Mouse (Mus musculus): Measurements from ENCODE around the gene Dnajc16.
A peak's percentile ranks its signal among the peaks of the same experiment; 100 is the strongest.

Gene Dnajc16

DNA sequence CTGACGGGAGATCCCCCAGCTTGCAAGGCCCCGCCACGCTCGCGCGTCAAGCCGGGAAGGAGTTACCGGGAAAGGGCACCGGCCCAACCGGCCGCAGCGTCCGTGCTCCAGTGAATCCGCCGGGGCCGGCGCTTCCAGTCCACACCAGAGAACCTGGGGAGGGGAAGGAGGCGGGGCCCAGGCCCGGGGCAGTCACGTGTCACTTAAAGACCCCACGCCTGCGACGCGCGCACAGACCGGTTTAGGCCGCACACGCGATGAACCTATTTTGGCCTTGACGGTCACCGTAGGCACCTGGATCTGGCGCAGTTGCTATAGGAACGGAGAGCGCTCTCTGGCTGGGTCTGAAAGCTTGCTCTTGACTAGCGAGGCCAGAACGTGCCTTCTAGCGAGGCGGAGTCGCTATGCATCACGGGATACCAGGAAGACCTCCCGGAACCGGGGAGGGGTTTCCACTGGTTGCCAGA lies at the start of gene Dnajc16:
Gene Dnajc16 (minus strand): TSS at position 408 of the 467 bp plus-strand sequence.
- DNase-seq (ENCODE audit: low read depth): peak; percentile 98

DNA sequence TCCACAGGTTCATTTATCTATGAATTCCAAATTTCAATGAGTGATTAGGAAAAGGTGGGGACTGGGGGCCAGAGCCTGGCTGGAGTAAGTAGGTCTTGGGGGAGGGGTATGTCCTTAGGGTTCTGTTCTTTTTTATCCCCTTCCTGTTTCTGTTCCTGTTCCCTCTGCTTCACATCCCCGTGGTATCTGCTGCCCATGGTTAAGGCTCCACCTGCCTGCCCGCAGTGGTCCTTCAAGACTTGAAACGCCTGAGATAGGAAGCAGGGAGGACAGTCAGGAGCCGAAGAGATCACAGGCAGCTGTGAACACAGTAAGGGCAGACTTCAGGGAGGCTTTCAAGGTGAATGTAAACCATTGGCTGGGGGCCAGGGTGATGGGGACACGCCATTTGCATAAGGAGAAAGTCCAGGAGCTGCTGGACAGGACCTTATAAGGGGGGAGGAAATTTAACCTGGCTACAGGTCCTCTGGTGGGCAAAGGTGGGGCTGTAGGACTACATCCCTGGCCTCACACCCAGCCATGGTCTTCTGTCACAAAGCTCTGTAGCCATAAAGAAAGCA lies 43.9 kb upstream of the Dnajc16 start:
- no peak for DNase-seq (ENCODE audit: low read depth)

DNA sequence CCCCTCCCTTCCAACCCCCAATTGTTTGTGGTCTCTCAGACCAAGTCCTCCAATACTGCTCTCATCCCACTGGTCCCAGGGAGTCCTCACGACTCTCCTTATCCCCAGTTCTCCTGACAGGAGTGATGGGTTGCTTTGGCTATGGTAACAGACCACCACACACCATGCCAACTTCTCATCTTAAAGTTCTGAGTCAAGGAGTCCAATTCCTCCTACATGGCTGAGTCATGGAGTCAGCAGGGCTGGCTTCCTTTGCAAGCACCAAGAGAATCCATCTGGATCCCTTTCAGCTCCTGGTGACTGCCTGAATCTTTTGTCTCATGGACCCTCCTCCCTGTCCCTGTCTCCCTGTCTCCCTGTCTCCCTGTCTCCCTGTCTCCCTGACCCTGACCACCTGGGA lies 43.2 kb upstream of the Dnajc16 start:
- DNase-seq (ENCODE audit: low read depth): no peak

DNA sequence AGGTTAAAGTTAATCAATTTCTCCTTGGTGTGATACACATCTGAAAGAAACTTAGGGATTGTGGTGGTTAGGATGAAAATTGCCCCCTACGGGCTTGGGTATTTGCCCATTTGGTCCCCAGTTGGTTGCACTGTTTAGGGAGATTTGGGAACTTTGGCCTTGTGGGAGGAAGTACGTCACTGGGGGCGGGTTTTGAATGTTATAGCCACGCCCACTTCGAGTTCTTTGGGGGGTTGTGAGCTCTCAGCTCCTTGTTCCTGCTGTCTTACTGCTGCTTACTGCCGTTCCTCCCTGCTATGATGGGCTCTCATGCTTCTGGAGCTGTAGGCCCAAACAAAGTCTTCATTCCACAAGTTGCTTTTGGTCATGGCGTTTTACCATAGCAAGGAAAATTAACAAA lies 40.6 kb upstream of the Dnajc16 start:
- DNase-seq (ENCODE audit: low read depth): no peak

DNA sequence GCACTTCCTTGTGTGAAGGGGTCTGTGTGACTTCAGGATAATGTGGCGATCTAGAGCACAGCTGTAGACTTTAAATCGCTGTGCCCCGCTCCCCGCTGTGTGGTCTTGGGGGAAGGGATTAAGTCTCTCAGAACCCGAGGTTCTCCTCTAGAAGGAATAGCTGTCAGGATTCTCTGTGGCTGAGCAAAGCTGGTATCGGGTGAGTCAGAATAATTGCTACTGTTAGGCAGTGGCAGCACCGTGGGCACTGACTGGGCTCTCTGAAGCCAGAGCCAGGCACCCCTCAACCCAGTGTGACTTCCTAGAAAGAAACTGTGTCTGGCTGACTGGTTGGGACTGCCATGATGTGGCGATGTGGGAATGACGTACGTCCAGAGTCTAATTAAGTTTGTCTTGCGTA lies 39.6 kb upstream of the Dnajc16 start:
- no peak for DNase-seq (ENCODE audit: low read depth)

DNA sequence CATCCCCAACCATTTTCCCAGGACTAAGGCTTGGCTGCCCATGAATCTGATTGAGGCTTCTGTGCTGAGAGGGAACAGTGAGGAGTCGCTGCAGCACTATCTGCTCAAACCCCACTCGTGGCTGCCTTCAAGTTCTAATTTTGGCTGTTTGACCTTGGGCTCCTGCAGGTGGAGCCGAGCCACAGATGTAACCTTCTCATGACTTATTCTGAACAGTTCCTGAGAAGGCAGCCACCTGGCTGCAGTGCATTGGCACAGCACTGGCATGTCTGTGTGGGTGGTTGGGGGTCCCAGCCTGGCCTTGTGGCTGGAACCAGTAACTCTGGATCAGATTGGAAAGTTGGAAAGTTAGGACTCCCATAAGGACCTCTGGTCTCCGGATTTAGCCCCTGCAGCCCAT lies 37.4 kb upstream of the Dnajc16 start:
- DNase-seq (ENCODE audit: low read depth): no peak

DNA sequence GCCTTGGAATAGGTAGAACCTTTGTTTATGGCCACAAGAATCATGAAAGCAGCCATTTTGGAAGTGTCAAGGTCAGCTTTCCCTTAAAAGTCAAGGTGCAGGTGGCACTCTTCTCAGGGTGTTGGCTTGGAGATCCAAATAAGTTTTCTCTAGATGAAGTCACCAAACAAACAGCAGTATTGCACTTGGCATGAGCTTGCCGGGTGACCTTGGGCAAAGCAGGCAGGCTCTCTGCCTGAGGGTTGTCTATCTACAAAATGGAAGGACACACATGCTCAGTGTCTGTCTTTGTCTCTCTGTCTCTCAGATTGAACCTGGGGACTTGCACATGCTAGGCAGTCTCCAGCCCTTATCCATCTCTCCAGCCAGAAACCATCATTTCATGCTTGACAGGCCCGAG lies 36.7 kb upstream of the Dnajc16 start:
- no peak for DNase-seq (ENCODE audit: low read depth)

DNA sequence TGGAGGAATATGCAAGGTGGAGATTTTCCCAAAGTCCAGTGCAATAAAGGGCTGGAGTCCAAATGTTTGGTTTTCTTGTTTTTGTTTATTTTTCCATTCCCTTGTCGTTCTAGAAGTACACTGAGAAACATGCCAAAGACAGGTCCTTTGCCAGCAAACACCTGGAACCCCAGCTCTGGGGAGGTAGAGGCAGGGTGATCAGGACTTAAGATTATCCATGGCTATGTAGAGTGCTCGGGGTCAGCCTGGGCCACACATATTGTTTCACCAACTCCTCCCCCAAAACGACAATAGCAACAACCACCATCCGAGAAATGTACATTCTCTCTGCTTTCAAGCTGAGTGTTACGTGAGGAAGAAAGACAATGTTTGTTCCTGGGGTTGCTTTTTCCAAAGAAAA lies 35.3 kb upstream of the Dnajc16 start, which contains the start of gene Cela2a:
Gene Cela2a (minus strand): TSS at position 101 of the 400 bp plus-strand sequence.
- no peak for DNase-seq (ENCODE audit: low read depth)

DNA sequence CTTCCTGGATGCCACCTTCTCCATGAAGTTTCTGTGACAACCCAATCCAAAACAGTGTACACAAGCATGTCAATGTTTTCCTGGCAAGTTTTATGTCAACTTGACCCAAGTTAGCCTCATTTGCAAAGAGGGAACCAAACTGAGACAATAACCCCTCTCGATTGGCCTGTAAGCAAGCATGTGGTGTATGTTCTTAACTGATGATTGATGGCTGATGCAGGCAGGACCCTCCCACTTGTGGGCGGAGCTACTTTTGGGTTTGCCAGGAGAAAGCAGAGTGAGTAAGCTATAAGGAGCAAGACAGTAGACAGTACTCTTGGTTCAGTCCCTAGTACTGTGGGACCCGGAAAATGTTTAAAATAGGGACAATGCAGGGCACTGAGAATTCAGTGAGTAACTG lies 32.2 kb upstream of the Dnajc16 start:
- peak; percentile 67 for DNase-seq (ENCODE audit: low read depth)

DNA sequence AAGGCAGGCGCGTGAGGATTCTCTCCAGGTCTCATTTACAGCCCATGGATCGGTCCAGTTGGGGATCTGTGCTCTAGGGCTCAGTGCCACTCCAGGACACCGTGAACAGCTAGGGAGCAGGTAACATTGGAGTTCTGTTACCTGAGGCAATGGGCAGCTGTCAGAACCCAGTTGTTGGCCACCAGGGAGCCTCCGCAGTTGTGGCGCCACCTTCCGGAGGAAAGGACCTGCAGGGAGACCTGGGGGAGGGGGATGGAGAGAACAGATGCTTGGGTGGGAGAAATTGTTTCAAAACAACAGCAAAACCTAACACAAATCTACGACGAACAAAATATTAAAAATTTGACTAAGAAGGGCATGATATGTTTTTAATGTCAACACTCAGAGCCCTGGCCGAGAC lies 31.4 kb upstream of the Dnajc16 start:
- DNase-seq (ENCODE audit: low read depth): no peak

DNA sequence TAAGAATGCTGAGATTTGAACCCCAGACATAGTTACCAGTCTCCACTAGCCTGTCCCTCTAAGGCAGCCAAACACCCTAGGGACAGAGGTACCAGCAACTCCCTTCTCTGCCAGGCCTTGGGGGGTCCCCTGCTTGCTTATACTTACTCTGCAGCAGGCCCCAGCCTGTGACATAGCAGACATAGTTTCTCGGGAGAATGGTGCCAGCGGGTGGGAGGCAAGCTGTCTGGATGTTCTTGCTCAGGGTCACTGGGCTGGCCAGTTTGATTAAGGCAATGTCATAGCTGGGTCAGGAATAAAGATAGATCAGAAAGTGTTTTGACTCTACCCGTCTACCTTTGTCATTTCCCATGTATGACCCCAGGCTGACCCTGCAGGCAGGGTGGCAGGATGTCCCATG lies 30.4 kb upstream of the Dnajc16 start:
- no peak for DNase-seq (ENCODE audit: low read depth)

DNA sequence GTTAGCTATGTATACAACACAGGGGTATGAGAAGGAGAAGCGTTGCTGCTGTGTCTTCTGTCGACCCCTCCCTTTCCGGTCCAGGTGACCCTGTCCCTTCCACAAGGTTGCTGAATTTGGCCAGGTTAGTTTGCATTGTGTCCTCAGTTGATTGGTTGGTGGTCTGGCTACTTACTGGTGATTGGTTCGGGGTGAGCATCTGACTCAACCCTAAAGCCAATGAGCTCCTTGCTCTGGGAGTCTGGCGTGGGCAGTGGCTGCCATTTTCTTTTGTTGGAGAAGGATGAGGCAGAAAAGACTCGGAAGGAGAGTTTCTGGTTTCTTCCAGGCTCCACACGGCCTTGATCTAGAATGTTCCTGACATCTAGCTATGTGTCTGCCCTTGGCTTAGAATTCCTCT lies 28.6 kb upstream of the Dnajc16 start:
- DNase-seq (ENCODE audit: low read depth): no peak

DNA sequence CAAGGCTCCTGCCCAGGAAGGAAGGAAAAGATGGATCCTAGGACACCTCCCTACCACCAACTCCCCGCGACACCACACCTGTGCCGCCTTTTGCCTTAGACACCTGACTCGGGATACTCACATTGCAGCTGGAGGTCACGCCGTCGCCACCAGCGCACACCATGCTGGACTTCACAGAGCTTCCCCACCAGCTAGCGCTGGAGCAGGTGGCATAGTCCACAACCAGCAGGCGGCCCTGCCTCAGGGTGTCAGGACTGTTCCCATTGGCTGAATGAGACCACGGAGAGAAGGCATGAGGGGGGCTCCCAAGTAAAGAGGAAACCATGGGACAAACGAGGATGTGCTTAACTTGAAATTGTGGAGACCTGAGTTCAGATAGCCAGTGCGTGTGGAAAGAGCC lies 28.1 kb upstream of the Dnajc16 start:
- no peak for DNase-seq (ENCODE audit: low read depth)

DNA sequence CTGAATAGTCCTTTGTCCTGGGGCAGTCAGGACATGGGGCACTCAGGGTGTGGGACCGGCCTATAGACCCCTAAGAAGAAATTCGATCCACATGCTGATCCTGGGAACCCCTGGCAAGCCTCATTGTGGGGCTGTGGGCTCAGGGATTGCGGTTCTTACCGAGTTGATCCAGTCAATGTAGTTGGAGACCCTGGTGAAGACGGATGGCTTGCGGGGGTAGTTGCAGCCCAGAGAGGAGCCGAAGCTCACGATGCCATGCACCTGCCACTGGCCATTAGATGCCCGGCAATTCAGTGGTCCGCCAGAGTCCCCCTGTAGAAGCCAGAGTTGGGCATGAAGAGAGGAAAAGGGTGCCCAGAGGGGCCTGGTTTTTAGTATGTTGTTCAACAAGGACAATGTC lies 27.0 kb upstream of the Dnajc16 start:
- no peak for DNase-seq (ENCODE audit: low read depth)

DNA sequence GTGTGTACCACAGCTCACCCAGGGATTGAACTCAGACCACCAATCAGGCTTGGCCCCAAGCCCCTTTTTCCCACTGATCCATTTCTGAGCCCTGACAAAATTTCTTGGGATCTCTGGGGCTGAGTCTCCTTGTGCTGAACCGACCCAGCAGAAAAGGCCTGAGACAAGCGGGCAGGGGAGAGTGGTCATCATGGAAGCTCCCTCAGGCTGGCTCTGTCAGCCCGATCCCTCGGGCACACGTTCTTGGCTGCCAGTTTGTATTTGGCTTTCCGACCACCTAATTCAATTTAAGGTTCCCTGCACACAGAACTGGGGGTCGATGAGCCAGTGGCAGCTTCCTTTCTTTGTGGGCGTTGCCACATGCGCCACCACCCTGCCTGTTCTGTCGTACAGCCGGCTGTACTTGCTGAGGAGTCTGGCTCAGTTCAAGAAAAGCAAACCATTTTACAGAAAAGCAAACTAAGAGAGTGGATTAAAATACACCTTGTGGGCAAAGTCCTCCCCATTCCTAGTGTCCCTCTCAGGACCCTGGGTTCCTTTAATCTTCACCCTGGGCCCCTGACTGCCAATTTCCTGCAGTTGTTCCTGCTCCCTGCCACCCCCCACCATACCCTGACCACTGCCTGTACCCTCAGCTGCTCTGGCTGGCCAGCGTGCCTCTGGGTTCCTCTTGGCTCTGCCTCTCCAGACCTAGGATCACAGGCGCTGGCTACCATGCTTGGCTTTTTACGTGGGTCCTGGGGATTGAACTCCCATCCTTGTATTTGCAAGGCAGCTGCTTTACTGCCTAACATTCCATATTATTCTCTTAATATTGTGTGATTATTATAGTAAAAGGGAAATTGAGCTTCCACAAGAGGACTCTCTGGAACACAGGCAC lies 26.3 kb upstream of the Dnajc16 start:
- DNase-seq (ENCODE audit: low read depth): no peak

DNA sequence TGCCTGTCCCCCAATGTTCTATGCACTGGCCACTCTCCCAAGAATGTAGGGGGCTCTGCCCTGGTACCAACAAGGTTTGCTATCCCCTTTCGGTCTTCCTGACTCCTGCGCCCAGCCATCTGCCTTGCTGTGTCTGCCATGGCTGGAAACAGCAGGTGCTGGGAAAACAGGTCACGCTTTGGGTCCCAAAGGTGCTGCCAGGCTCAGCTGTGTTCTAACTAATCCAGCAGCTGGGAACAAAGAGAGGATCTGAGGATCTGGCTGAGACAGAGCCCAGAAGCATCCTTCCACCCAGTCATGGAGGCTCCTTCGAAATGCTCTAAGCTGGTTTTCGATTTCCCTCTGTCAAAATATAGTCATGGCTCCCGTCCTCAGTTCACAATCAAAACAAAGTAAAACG lies 25.5 kb upstream of the Dnajc16 start:
- DNase-seq (ENCODE audit: low read depth): no peak

DNA sequence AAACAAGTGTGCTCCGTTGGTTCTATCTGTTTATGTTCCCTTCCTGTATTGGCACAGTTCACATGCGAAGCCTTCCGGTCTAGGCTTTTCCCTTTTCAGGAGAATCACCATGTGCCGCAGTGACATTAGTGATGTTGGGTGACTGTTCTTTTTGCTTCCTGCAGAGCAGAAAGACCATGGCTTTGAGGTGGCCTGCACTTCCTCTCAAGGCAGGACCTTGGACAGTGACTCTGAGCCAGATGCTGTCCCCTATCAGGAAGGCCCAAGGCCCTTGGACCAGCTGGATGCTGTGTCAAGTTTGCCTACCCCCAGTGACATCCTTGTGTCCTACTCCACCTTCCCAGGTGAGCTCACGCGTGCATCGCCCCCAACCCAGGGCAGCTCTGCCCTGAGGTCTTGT lies 20.6 kb upstream of the Dnajc16 start:
- no peak for DNase-seq (ENCODE audit: low read depth)

DNA sequence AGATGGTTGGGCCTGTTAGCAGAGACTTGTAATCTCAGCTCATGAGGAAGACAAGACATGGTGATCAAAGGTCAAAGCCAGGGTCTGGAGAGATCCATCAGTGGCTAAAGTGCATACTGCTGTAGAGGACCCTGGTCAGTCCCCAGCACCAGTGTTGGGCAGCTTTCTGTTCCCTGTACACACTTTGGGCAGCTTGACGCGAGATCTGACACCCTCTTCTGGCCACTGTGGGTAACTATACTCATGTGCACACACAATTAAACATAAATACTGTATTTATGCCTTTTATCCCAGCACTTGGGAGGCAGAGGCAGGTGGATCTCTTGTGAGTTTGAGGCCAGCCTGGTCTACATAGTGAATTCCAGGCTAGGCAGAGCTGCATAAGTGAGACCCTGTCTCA lies 20.2 kb upstream of the Dnajc16 start:
- DNase-seq (ENCODE audit: low read depth): no peak

DNA sequence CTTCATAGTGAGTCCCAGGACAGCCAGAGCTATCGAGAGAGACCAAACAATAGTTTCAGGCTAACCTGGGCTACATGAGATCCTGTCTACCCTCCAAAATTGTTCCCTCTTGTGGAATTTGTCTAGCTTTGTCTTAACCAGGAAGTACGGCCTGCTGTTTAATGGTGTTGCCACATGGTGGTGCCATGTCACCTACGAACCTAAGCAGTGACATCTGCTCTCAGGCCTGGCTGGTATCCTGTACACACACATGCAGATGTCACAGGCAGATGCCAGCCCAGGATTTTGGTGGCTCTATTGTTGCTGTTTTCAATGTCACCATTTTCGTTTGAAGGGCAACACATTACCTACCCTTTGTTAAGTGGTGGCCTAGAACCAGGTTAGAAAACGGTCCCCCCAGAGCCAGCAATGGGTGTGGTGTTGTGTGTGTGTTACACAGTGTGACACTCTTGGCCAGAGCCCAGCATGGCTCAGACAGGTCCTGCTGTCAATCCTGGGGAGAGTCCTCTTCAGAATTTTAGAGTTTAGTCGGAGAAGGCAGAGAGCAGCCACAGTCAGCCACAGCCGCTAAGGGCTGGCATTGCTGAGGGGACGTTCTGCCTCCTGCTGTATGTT lies 19.2 kb upstream of the Dnajc16 start:
- peak; percentile 31 for DNase-seq (ENCODE audit: low read depth)

DNA sequence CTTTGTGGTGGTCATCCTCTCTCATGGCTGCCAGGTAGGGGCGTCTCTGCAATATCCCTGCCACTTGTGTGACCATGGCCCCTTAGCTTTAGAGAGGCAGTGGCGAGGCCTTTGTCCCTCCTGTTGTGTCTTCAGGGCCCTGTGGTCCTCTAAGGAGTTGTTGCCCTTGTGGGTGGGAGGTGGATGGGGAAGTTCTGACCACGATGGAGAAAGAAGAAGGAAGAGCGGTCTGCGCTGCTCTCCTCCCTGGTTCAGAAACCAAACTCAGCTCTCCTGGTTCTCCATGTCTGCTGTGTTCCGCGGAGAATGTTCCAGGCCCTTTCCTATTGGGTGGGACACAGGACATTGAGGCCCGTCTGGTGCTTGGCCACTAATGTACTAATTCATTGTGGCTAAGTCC lies 15.2 kb upstream of the Dnajc16 start:
- DNase-seq (ENCODE audit: low read depth): no peak

DNA sequence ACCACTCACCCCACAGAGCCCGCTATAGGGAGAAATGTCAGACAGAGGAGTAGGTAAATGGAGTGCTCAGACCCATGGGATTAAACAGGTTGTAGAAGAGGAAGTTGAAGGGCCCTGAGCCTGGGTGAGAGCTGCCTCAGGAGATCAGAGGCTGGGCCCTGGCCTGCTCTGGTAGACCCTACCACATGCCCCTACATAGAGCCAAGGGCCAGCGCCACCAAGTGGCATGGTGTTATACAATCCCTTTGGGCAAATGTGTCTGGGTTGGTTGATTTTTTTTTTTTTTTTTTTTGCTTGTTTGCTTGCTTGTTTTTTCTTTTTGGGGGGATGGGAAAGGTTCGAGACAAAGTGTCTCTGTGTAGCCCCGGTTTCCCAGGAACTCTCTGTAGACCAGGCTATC lies 13.4 kb upstream of the Dnajc16 start:
- DNase-seq (ENCODE audit: low read depth): no peak

DNA sequence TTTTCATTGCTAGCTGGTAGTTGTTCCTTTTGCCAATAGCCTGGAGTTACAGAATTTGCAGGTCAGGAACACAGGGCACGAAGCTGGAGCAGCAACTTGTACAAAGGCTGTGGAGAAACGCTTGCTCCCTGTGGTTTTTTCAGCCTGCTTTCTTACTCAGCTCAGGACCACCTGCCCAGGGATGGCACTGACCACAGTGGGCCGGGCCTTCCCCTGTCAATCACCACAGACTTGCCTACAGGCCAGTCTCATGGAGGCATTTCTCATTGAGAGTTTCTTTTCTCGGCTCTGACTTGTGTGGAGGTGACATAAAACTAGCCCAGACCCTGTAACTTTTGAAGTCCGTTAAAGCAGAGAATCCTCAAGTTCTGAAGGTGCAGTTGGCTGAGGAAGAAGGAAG lies 6.8 kb upstream of the Dnajc16 start:
- no peak for DNase-seq (ENCODE audit: low read depth)

DNA sequence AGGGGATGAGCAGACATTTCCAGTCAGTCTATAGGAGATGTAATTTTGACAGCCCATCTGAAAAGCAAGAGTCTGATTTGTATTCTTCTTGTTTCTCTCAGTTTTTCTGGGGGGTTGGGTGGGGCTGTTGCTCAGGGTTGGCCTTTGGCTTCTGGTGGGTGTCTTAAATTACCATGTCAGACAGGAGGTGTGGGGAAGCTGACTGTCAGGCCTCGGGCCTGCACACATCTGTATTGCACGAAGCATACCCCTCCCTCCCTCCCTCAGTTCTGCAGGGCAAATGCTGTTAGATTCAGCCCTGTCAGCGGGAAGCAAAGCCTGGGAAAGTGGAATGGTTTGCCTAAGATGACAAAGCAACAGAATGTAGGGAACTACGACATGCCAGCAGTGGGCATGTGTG lies 6.2 kb upstream of the Dnajc16 start:
- no peak for DNase-seq (ENCODE audit: low read depth)

Measured in c-Kit-positive CD71-negative TER-119-negative erythroid progenitor cells, embryonic 14.5 days (primary cell).